Mouse (Mus musculus) liver, adult 2 months (tissue): ENCODE measurements around the gene Vsig8.

ENCODE experiments used
- CTCF ChIP-seq: fragments of 200-500 bp; IDR thresholded peaks from 2 replicates; pipeline ENCODE4 v1.5.1; 2011; ENCODE audit warnings: low read depth, low read length, control low read depth
- POLR2A ChIP-seq: fragments of 200-500 bp; IDR thresholded peaks from 2 replicates; pipeline ENCODE4 v1.6.1; 2011; ENCODE audit warnings: low read length, control low read depth; ENCODE audit not compliant: insufficient read depth; ENCODE audit errors: extremely low read depth

DNA sequence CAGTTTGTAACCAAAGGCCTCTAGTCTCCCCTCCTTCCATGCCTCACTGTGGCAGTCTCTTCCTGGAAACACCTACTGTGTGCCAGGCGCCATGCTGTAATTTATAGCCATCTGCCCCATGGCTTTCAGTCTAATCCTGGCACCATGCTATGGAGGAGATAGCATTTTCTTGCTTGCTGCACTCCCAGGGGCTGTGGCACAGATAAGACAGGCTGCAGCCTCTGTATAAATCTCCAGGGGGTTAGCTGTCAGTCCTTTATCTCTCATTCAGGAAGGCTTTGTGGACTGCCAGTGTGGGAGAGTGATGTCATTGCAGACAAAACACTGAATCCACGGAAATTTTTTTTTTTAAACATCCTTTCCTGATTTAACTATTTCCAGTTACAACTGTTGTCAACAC is 47.6 kb upstream of the Vsig8 start:
- TF ChIP-seq CTCF (no peak), POLR2A (no peak)
